In genomic region chr13:17245936-17246335, GRCm38 (mm10) we compare ENCODE assay signal across 17 mouse cellular contexts.
"Had no signal": no experiment of that assay in that cellular context is flagged by ENCODE, and none has a peak within 500 bp of the region (broad histone marks: within the 10 kb centered on the region; RNA-seq: fewer than 3 reads in every experiment).

No protein-coding gene starts in this region.

- H3K27ac ChIP-seq: midbrain, embryonic 10.5 days; midbrain, embryonic 12.5 days; neural tube, embryonic 13.5 days; neural tube, embryonic 15.5 days had no signal

- DNase-seq: lung, adult 18-20 months; lung, embryonic 14.5 days; lung, postnatal 10 days; lung, postnatal 4 days; midbrain, embryonic 14.5 days; retina, postnatal 1 day; right cerebral cortex, adult 18-20 months; right cerebral cortex, postnatal 25 days; right cerebral cortex, postnatal 4 days; thymus, postnatal 14 days; thymus, postnatal 36 days had no signal

- H3K9ac ChIP-seq: lung, embryonic 14.5 days; midbrain, embryonic 12.5 days; neural tube, embryonic 13.5 days; neural tube, embryonic 15.5 days had no signal

- H3K27me3 ChIP-seq: midbrain, embryonic 12.5 days; neural tube, embryonic 13.5 days; neural tube, embryonic 15.5 days had no signal

- ATAC-seq: midbrain, embryonic 16.5 days had no signal

- H3K36me3 ChIP-seq: midbrain, embryonic 10.5 days; midbrain, embryonic 12.5 days; neural tube, embryonic 13.5 days; neural tube, embryonic 15.5 days had no signal

- H3K4me1 ChIP-seq: midbrain, embryonic 10.5 days; midbrain, embryonic 12.5 days; neural tube, embryonic 13.5 days; neural tube, embryonic 15.5 days had no signal

- H3K9me3 ChIP-seq: midbrain, embryonic 10.5 days; midbrain, embryonic 12.5 days; neural tube, embryonic 13.5 days; neural tube, embryonic 15.5 days had no signal

- H3K4me3 ChIP-seq: midbrain, embryonic 10.5 days; midbrain, embryonic 12.5 days; myocyte; neural tube, embryonic 13.5 days; neural tube, embryonic 15.5 days had no signal

- H3K4me2 ChIP-seq: lung, embryonic 14.5 days; midbrain, embryonic 12.5 days; neural tube, embryonic 13.5 days; neural tube, embryonic 15.5 days had no signal
